Mouse (Mus musculus): ENCODE results near the gene Igfbp7. TPM values are rescaled to one million over a fixed set of nuclear protein-coding genes. Genes with fewer than 3 reads are reported as not detected.

Gene Igfbp7
- polyA plus RNA-seq, 1 experiment = 2,523 TPM

- WGBS = 76% methylated on average over 6 of the region's 6 CpGs
- Histone ChIP-seq H3K4me1 (ENCODE audit: control insufficient read depth, insufficient read depth, low read length) (no peaks in the 10 kb centered on the region), H3K4me3 (replicated peaks; ENCODE audit: extremely low read depth, low read depth, low read length) (no peak overlapping the region)
- TF ChIP-seq CTCF (IDR thresholded peaks at IDR 0.05; ENCODE audit: insufficient read depth, low read length) = no peak
- no peak for DNase-seq
Measured at GRCm38 (mm10) chr5:77301296-77301903, 106.4 kb downstream of the Igfbp7 start.

DNA sequence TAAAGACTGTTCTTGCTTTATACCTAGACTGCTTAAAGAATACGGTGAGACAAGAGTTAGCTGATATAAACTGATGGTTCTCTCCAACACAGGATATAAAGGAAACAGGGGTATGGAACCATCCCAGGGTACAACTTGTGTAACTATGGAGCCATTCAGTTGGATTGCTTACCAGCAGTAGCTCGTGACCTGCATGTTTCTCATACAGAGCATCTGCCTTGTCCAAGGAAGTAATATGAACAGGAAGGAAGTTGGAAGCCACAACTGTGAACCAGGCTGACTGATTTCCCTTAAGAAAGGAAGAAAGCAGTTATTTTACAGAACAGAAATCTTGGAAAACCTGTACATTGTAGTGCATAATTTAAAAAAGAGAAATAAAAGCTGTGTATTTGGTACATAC is 108.4 kb downstream of the Igfbp7 start:
- 81% methylated on average over 2 of the region's 2 CpGs for WGBS
- no peak for DNase-seq
- H3K4me1 ChIP-seq (ENCODE audit: control insufficient read depth, insufficient read depth, low read length) = no peaks in the 10 kb centered on the region
- TF ChIP-seq POLR2A (IDR thresholded peaks at IDR 0.05; ENCODE audit: borderline replicate concordance, extremely low read depth, low read depth, low read length) (no peak), CTCF (IDR thresholded peaks at IDR 0.05; ENCODE audit: insufficient read depth, low read length) (no peak)
- H3K4me3 ChIP-seq (replicated peaks; ENCODE audit: extremely low read depth, low read depth, low read length) = no peak overlapping the region

Other genes starting within 250 kb of the Igfbp7 start
- gene Spink2, start 196.6 kb downstream of the Igfbp7 start, polyA plus RNA-seq (2012; rRNA removed) = 2.4 and 3.5 TPM in 2 replicates
- gene Rest, start 142.6 kb downstream of the Igfbp7 start, polyA plus RNA-seq (2012; rRNA removed) = 6.7 and 7.3 TPM in 2 replicates
- gene Noa1, start 98.0 kb downstream of the Igfbp7 start, polyA plus RNA-seq (2012; rRNA removed) = 8.0 and 9.6 TPM in 2 replicates
- gene Polr2b, start 97.9 kb downstream of the Igfbp7 start, polyA plus RNA-seq (2012; rRNA removed) = 18.2 and 18.6 TPM in 2 replicates

Data from lung, adult 2 months (tissue).